Mouse (Mus musculus) myocyte (in vitro differentiated cells): Measurements from ENCODE around the gene Arl6ip5.

Experiments
- CEBPB ChIP-seq: IDR thresholded peaks from 2 replicates; pipeline ENCODE4 v1.6.1; 2011; ENCODE audit warnings: mild to moderate bottlenecking, moderate library complexity; ENCODE audit not compliant: poor library complexity, insufficient read depth, severe bottlenecking
- E2F4 ChIP-seq: IDR thresholded peaks from one replicate; pipeline ENCODE4 v1.6.1; 2011; ENCODE audit warnings: mild to moderate bottlenecking, control low read depth, moderate library complexity; ENCODE audit not compliant: insufficient read depth
- MAX ChIP-seq: IDR thresholded peaks from one replicate; pipeline ENCODE4 v1.6.1; 2011; ENCODE audit warnings: low read depth, mild to moderate bottlenecking, control low read depth
- MYOG ChIP-seq, 3 experiments: IDR thresholded peaks; one replicate each; pipeline ENCODE4 v1.6.1; 2011; ENCODE audit warnings: control low read depth in 2 of 3, low read depth in 2 of 3, mild to moderate bottlenecking in 2 of 3; ENCODE audit not compliant: insufficient read length in 2 of 3, control insufficient read depth in 1 of 3, insufficient read depth in 1 of 3
- POLR2A ChIP-seq: IDR thresholded peaks from one replicate; pipeline ENCODE4 v1.6.1; 2011; ENCODE audit warnings: low read depth, mild to moderate bottlenecking, control low read depth, moderate library complexity; ENCODE audit not compliant: insufficient read length
- POLR2AphosphoS2 ChIP-seq: IDR thresholded peaks from one replicate; pipeline ENCODE4 v1.6.1; 2011; ENCODE audit warnings: low read depth, control low read depth; ENCODE audit not compliant: insufficient read length
- SRF ChIP-seq: IDR thresholded peaks from one replicate; pipeline ENCODE4 v1.6.1; 2011; ENCODE audit warnings: low read depth; ENCODE audit not compliant: control insufficient read depth, insufficient read length
- TCF12 ChIP-seq: IDR thresholded peaks from one replicate; pipeline ENCODE4 v1.6.1; 2011; ENCODE audit warnings: mild to moderate bottlenecking, control low read depth; ENCODE audit not compliant: poor library complexity, insufficient read depth, severe bottlenecking
- USF1 ChIP-seq: IDR thresholded peaks from one replicate; pipeline ENCODE4 v1.6.1; 2011; ENCODE audit warnings: low read depth, mild to moderate bottlenecking, control low read depth, moderate library complexity

GRCm38 (mm10) chr6:97204952-97205351, 5.5 kb upstream of the Arl6ip5 start:
- no peak for TF ChIP-seq POLR2A
- TF ChIP-seq POLR2AphosphoS2, result no peak
- TF ChIP-seq TCF12, result no peak
- no peak for TF ChIP-seq E2F4
- TF ChIP-seq MYOG (IDR thresholded peaks at IDR 0.05; ENCODE audit: control insufficient read depth in 1 of 3, insufficient read depth in 1 of 3, insufficient read length in 2 of 3, low read depth in 2 of 3), result no peak
- no peak for TF ChIP-seq CEBPB
- TF ChIP-seq SRF, result no peak
- no peak for TF ChIP-seq MAX
- TF ChIP-seq USF1, result no peak
